Mouse (Mus musculus) frontal cortex, postnatal 10 days (tissue): ENCODE measurements around the gene Zfp740.
"Not testable (repeated sequence)": the region's sequence is repeated elsewhere in the genome, so short reads cannot be mapped to it uniquely, and the experiment has no call there.

Experiments
- DNase-seq, 2 experiments: peaks; one replicate each; pipeline ENCODE4 v3.0.0; 2022; ENCODE audit warnings: low spot score in 2 of 2, mixed read lengths in 1 of 2

Zfp740 gene

GRCm38 (mm10) chr15:102224992-102225617 lies 22.1 kb downstream of the Zfp740 start:
- DNase-seq, result no peak

- DNase-seq, result not testable (repeated sequence)
Measured at GRCm38 (mm10) chr15:102225619-102226018, 22.6 kb downstream of the Zfp740 start.

GRCm38 (mm10) chr15:102230408-102231321 lies 27.6 kb downstream of the Zfp740 start:
- no peak for DNase-seq

- no peak for DNase-seq
Measured at GRCm38 (mm10) chr15:102231748-102232147, 28.7 kb downstream of the Zfp740 start, which contains the start of gene Itgb7. TSS of gene Itgb7 (minus strand) at chr15:102231944.

- no peak for DNase-seq
Measured at GRCm38 (mm10) chr15:102232764-102233163, 29.7 kb downstream of the Zfp740 start.

- no peak for DNase-seq
Measured at GRCm38 (mm10) chr15:102233896-102234295, 30.8 kb downstream of the Zfp740 start.

- DNase-seq, result no peak
Measured at GRCm38 (mm10) chr15:102235371-102236027, 32.5 kb downstream of the Zfp740 start.

GRCm38 (mm10) chr15:102238543-102239259 lies 35.7 kb downstream of the Zfp740 start:
- no peak for DNase-seq

- DNase-seq, result peak; percentile 66 to 68
Measured at GRCm38 (mm10) chr15:102239260-102239590, 36.2 kb downstream of the Zfp740 start.

- DNase-seq, result no peak
Measured at GRCm38 (mm10) chr15:102239851-102240250, 36.8 kb downstream of the Zfp740 start.

GRCm38 (mm10) chr15:102240607-102241006 lies 37.6 kb downstream of the Zfp740 start:
- no peak for DNase-seq

- DNase-seq, result no peak
Measured at GRCm38 (mm10) chr15:102242404-102243228, 39.6 kb downstream of the Zfp740 start.

GRCm38 (mm10) chr15:102243229-102244190 lies 40.5 kb downstream of the Zfp740 start:
- DNase-seq, result no peak

GRCm38 (mm10) chr15:102244306-102245191 lies 41.5 kb downstream of the Zfp740 start:
- DNase-seq, result no peak

- DNase-seq, result no peak
Measured at GRCm38 (mm10) chr15:102245461-102245881, 42.4 kb downstream of the Zfp740 start.

GRCm38 (mm10) chr15:102245891-102246741 lies 43.1 kb downstream of the Zfp740 start:
- DNase-seq, result peak; percentile 68 to 71

GRCm38 (mm10) chr15:102246866-102247251 lies 43.8 kb downstream of the Zfp740 start:
- DNase-seq, result peak; percentile 84 to 85
